Mouse (Mus musculus) embryonic facial prominence, embryonic 14.5 days (tissue): ENCODE measurements around the gene Apba2. TPM values are rescaled to one million over a fixed set of nuclear protein-coding genes. Genes with fewer than 3 reads are reported as not detected.

ENCODE experiments used
- ATAC-seq: fragments of 200-750 bp; cut with Nextera tagmentation; 2 replicates; pipeline ENCODE4 v1.8.0; 2017; ENCODE audit warnings: low read depth, moderate number of reproducible peaks, moderate TSS enrichment
- DNase-seq: peaks from one replicate; pipeline ENCODE4 v3.0.0-alpha.2; 2015; ENCODE audit warnings: low spot score
- H3K27ac ChIP-seq: fragments of 300-500 bp; sonication (generic); replicated peaks from 2 replicates; pipeline ENCODE4 v1.5.1; 2014; ENCODE audit warnings: low read depth, mild to moderate bottlenecking, low read length, moderate library complexity
- H3K27me3 ChIP-seq: fragments of 300-500 bp; sonication (generic); replicated peaks from 2 replicates; pipeline ENCODE4 v1.6.1; 2014; ENCODE audit warnings: low read length; ENCODE audit not compliant: control insufficient read depth, insufficient read depth
- H3K36me3 ChIP-seq: fragments of 300-500 bp; sonication (generic); 2 replicates; pipeline ENCODE4 v1.6.1; 2014; ENCODE audit warnings: low read length, mixed read lengths; ENCODE audit not compliant: control insufficient read depth, insufficient read depth
- H3K4me1 ChIP-seq: fragments of 300-500 bp; sonication (generic); 2 replicates; pipeline ENCODE4 v1.6.1; 2014; ENCODE audit warnings: antibody characterized with exemption, low read length; ENCODE audit not compliant: control insufficient read depth, insufficient read depth
- H3K4me2 ChIP-seq: fragments of 300-500 bp; sonication (generic); 2 replicates; pipeline ENCODE4 v1.6.1; 2014; ENCODE audit warnings: low read depth, mild to moderate bottlenecking, low read length, moderate library complexity, mixed read lengths
- H3K4me3 ChIP-seq: fragments of 300-500 bp; sonication (generic); 2 replicates; pipeline ENCODE4 v1.5.1; 2014; ENCODE audit warnings: low read depth, mild to moderate bottlenecking, low read length
- H3K9ac ChIP-seq: fragments of 300-500 bp; sonication (generic); 2 replicates; pipeline ENCODE4 v1.6.1; 2014; ENCODE audit warnings: low read depth, mild to moderate bottlenecking, low read length, moderate library complexity, mixed read lengths
- H3K9me3 ChIP-seq: fragments of 300-500 bp; sonication (generic); 2 replicates; pipeline ENCODE4 v1.6.1; 2016; ENCODE audit warnings: low read length; ENCODE audit not compliant: control insufficient read depth
- WGBS: fragments of 180-500 bp; shearing (Covaris S2); extraction: QIAGEN DNeasy Blood & Tissue Kit; methylation state at CpG from one replicate; pipeline ENCODE4 v1.1.7; 2014; 5-methylcytosine and 5-hydroxymethylcytosine counted together
- polyA plus RNA-seq: library from polyadenylated mRNA; unstranded; fragments of >200 nt; fragmentation: Nextera tagmentation; extraction: Ambion mirVana; gene quantifications from 2 replicates; pipeline ENCODE4 v1.2.1, GENCODE M21; 2014

Gene Apba2
- polyA plus RNA-seq, 1 experiment from 2014 or later = 9.0 TPM

GRCm38 (mm10) chr7:64631131-64631530, 129.6 kb downstream of the Apba2 start:
- ATAC-seq = peak; percentile 26; the same call in 1 of the 2 replicates
- no peak for DNase-seq
- H3K27ac ChIP-seq = peak overlapping the region; percentile 63

GRCm38 (mm10) chr7:64631781-64632351, 130.4 kb downstream of the Apba2 start:
- H3K4me2 ChIP-seq = no peak overlapping the region
- whole genome bisulfite sequencing = 14% methylated on average over 6 of the region's 6 CpGs
- peak; percentile 66 for ATAC-seq
- no peaks in the 10 kb centered on the region for H3K36me3 ChIP-seq
- H3K27me3 ChIP-seq = no peaks in the 10 kb centered on the region
- peak; percentile 82 for DNase-seq
- H3K9ac ChIP-seq = peak overlapping the region; percentile 30; the same call in 1 of the 2 replicates
- H3K27ac ChIP-seq = peak overlapping the region; percentile 63; the same call in 1 of the 2 replicates
- no peak overlapping the region for H3K4me3 ChIP-seq
- peaks cover 20% of the 10 kb centered on the region for H3K4me1 ChIP-seq
- no peaks in the 10 kb centered on the region for H3K9me3 ChIP-seq

More at GRCm38 (mm10) chr7:64631131-64631530, 129.6 kb downstream of the Apba2 start:
- no peaks in the 10 kb centered on the region for H3K9me3 ChIP-seq
- no peaks in the 10 kb centered on the region for H3K27me3 ChIP-seq
- no peak overlapping the region for H3K9ac ChIP-seq
- peaks cover 20% of the 10 kb centered on the region for H3K4me1 ChIP-seq
- 48% methylated on average over 6 of the region's 6 CpGs for WGBS
- no peaks in the 10 kb centered on the region for H3K36me3 ChIP-seq
- H3K4me3 ChIP-seq = no peak overlapping the region
- H3K4me2 ChIP-seq = no peak overlapping the region

- DNase-seq (no peak), ATAC-seq (no peak)
- WGBS = 56% methylated on average over 4 of the region's 4 CpGs
- peaks cover 19% of the 10 kb centered on the region for H3K4me1 ChIP-seq
- H3K27ac ChIP-seq = no peak overlapping the region
- H3K27me3 ChIP-seq = no peaks in the 10 kb centered on the region
- no peaks in the 10 kb centered on the region for H3K36me3 ChIP-seq
- no peak overlapping the region for H3K4me2 ChIP-seq
- no peak overlapping the region for H3K4me3 ChIP-seq
- H3K9ac ChIP-seq = no peak overlapping the region
- H3K9me3 ChIP-seq = no peaks in the 10 kb centered on the region
Measured at GRCm38 (mm10) chr7:64633182-64633581, 131.7 kb downstream of the Apba2 start.

GRCm38 (mm10) chr7:64633916-64634315, 132.4 kb downstream of the Apba2 start:
- H3K36me3 ChIP-seq = no peaks in the 10 kb centered on the region
- peaks cover 16% of the 10 kb centered on the region for H3K4me1 ChIP-seq
- no peak overlapping the region for H3K4me3 ChIP-seq
- 73% methylated on average over 5 of the region's 5 CpGs for WGBS
- no peak overlapping the region for H3K27ac ChIP-seq
- H3K9ac ChIP-seq = no peak overlapping the region
- H3K4me2 ChIP-seq = no peak overlapping the region
- no peaks in the 10 kb centered on the region for H3K9me3 ChIP-seq
- DNase-seq (no peak), ATAC-seq (no peak)
- no peaks in the 10 kb centered on the region for H3K27me3 ChIP-seq

- no peak overlapping the region for H3K9ac ChIP-seq
- no peaks in the 10 kb centered on the region for H3K27me3 ChIP-seq
- DNase-seq (no peak), ATAC-seq (no peak)
- no peaks in the 10 kb centered on the region for H3K36me3 ChIP-seq
- H3K4me3 ChIP-seq = no peak overlapping the region
- H3K4me1 ChIP-seq = peaks cover 16% of the 10 kb centered on the region
- no peak overlapping the region for H3K4me2 ChIP-seq
- no peak overlapping the region for H3K27ac ChIP-seq
- H3K9me3 ChIP-seq = no peaks in the 10 kb centered on the region
Measured at GRCm38 (mm10) chr7:64634482-64634881, 133.0 kb downstream of the Apba2 start.

GRCm38 (mm10) chr7:64638922-64639321, 137.4 kb downstream of the Apba2 start:
- no peak overlapping the region for H3K9ac ChIP-seq
- no peaks in the 10 kb centered on the region for H3K9me3 ChIP-seq
- ATAC-seq = no peak
- no peaks in the 10 kb centered on the region for H3K36me3 ChIP-seq
- H3K27ac ChIP-seq = no peak overlapping the region
- DNase-seq = no peak
- no peaks in the 10 kb centered on the region for H3K27me3 ChIP-seq
- 77% methylated on average over 4 of the region's 4 CpGs for WGBS
- H3K4me3 ChIP-seq = no peak overlapping the region
- H3K4me2 ChIP-seq = no peak overlapping the region
- H3K4me1 ChIP-seq = no peaks in the 10 kb centered on the region

GRCm38 (mm10) chr7:64640651-64641050, 139.1 kb downstream of the Apba2 start:
- DNase-seq = no peak
- WGBS = 92% methylated on average over 3 of the region's 3 CpGs
- Histone ChIP-seq H3K36me3 (no peaks in the 10 kb centered on the region), H3K27ac (no peak overlapping the region), H3K9me3 (no peaks in the 10 kb centered on the region), H3K4me1 (no peaks in the 10 kb centered on the region), H3K27me3 (no peaks in the 10 kb centered on the region), H3K9ac (no peak overlapping the region), H3K4me3 (no peak overlapping the region), H3K4me2 (no peak overlapping the region)
- ATAC-seq = no peak

- H3K36me3 ChIP-seq = no peaks in the 10 kb centered on the region
- H3K9ac ChIP-seq = no peak overlapping the region
- no peaks in the 10 kb centered on the region for H3K4me1 ChIP-seq
- H3K4me2 ChIP-seq = no peak overlapping the region
- DNase-seq (no peak), ATAC-seq (no peak)
- H3K4me3 ChIP-seq = no peak overlapping the region
- 45% methylated on average over 1 of the region's 1 CpGs for WGBS
- H3K27ac ChIP-seq = no peak overlapping the region
- H3K9me3 ChIP-seq = no peaks in the 10 kb centered on the region
- no peaks in the 10 kb centered on the region for H3K27me3 ChIP-seq
Measured at GRCm38 (mm10) chr7:64642903-64643302, 141.4 kb downstream of the Apba2 start.

- 81% methylated on average over 3 of the region's 3 CpGs for WGBS
- ATAC-seq = no peak
- DNase-seq = no peak
Measured at GRCm38 (mm10) chr7:64645458-64645857, 144.0 kb downstream of the Apba2 start.

More at GRCm38 (mm10) chr7:64645458-64645857, 144.0 kb downstream of the Apba2 start:
- H3K4me1 ChIP-seq = no peaks in the 10 kb centered on the region
- H3K4me3 ChIP-seq = no peak overlapping the region
- no peaks in the 10 kb centered on the region for H3K27me3 ChIP-seq
- no peak overlapping the region for H3K4me2 ChIP-seq
- no peak overlapping the region for H3K9ac ChIP-seq
- no peak overlapping the region for H3K27ac ChIP-seq
- H3K9me3 ChIP-seq = no peaks in the 10 kb centered on the region
- no peaks in the 10 kb centered on the region for H3K36me3 ChIP-seq
